Mouse (Mus musculus): ENCODE measurements around the gene Itpr1. TPM values are rescaled to one million over a fixed set of nuclear protein-coding genes. Genes with fewer than 3 reads are reported as not detected.
A peak's percentile ranks its signal among the peaks of the same experiment; 100 is the strongest.

Itpr1 gene
- polyA plus RNA-seq, 1 experiment from 2014 or later, result 10.0 TPM

- Histone ChIP-seq H3K27ac (replicated peaks) (no peak overlapping the region), H3K27me3 (replicated peaks; ENCODE audit: low read depth, poor library complexity, severe bottlenecking) (no peaks in the 10 kb centered on the region), H3K36me3 (replicated peaks) (no peaks in the 10 kb centered on the region), H3K9me3 (no peaks in the 10 kb centered on the region), H3K4me1 (peaks cover 36% of the 10 kb centered on the region), H3K4me3 (no peak overlapping the region)
- 86% methylated on average over 12 of the region's 12 CpGs for WGBS
- no peak for DNase-seq (ENCODE audit: low spot score)
Observed at GRCm38 (mm10) chr6:108303619-108304567, 91.0 kb downstream of the Itpr1 start.

GRCm38 (mm10) chr6:108305171-108305779 is 92.4 kb downstream of the Itpr1 start:
- H3K4me1 ChIP-seq, result peaks cover 48% of the 10 kb centered on the region
- H3K36me3 ChIP-seq (replicated peaks), result no peaks in the 10 kb centered on the region
- H3K27ac ChIP-seq (replicated peaks), result peak overlapping the region; percentile 30; the same call in 1 of the 2 replicates
- no peaks in the 10 kb centered on the region for H3K27me3 ChIP-seq (replicated peaks; ENCODE audit: low read depth, poor library complexity, severe bottlenecking)
- H3K9me3 ChIP-seq, result no peaks in the 10 kb centered on the region
- no peak overlapping the region for H3K4me3 ChIP-seq
- DNase-seq (ENCODE audit: low spot score), result no peak
- 43% methylated on average over 12 of the region's 12 CpGs for WGBS

GRCm38 (mm10) chr6:108306240-108306639 is 93.3 kb downstream of the Itpr1 start:
- peak overlapping the region; percentile 31 for H3K27ac ChIP-seq (replicated peaks)
- H3K36me3 ChIP-seq (replicated peaks), result no peaks in the 10 kb centered on the region
- H3K9me3 ChIP-seq, result no peaks in the 10 kb centered on the region
- no peak for DNase-seq (ENCODE audit: low spot score)
- peaks cover 48% of the 10 kb centered on the region for H3K4me1 ChIP-seq
- no peaks in the 10 kb centered on the region for H3K27me3 ChIP-seq (replicated peaks; ENCODE audit: low read depth, poor library complexity, severe bottlenecking)
- 53% methylated on average over 11 of the region's 11 CpGs for WGBS
- H3K4me3 ChIP-seq, result no peak overlapping the region

DNA sequence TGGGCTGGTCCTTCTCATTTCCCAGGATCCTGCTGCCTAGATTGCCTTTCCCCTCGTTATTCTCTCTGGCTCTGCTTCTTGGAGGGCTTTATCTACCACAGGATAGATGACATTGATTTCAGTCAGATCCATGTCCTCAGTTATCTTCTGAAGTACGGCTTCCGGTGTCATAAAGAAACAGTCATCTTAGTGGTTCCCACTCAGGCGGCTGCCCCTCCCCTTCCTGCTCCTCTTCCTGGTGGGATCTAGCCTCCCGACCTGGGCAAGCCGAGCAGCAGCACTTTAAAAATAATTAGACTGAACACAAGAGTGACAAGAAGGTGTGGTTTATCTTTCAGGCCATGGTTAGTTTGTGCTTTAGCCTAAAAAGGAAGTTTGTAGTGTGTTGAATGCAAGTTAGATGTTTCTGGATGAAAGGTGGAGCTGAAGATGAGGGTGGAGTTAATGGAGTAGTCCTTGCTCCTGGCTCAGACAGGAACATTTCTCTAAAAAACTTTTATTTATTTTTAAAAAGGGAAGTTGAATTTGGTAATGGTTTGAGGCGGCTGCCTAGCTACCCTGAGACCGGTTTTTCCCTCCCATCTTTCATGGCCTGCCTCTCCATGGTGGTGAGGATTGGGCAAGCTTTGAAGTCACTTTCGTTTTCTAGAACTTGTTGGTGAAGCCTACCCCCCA is 94.2 kb downstream of the Itpr1 start:
- 67% methylated on average over 9 of the region's 9 CpGs for WGBS
- H3K27me3 ChIP-seq (replicated peaks; ENCODE audit: low read depth, poor library complexity, severe bottlenecking), result no peaks in the 10 kb centered on the region
- H3K9me3 ChIP-seq, result no peaks in the 10 kb centered on the region
- no peak for DNase-seq (ENCODE audit: low spot score)
- peaks cover 48% of the 10 kb centered on the region for H3K4me1 ChIP-seq
- no peaks in the 10 kb centered on the region for H3K36me3 ChIP-seq (replicated peaks)
- no peak overlapping the region for H3K4me3 ChIP-seq
- H3K27ac ChIP-seq (replicated peaks), result no peak overlapping the region

DNA sequence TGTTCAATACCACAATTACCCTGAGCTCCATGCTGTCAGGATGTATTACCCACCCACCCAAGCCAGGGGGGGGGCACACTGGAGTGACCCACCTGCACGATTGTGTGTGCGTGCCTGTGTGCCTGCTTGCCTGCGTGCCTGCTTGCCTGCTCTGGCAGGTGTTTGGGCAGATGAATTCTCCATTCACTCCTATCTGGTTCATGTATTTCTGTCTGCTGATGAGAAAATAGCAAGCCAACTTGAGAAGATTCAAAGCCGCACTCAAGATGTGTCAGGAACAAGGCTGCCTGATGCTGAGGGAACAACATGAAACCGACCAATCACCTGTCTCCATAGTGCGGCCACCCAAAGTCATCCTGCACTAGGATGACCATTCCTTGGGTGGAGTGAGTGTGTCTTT is 94.9 kb downstream of the Itpr1 start:
- Histone ChIP-seq H3K4me1 (peaks cover 48% of the 10 kb centered on the region), H3K27ac (replicated peaks) (no peak overlapping the region), H3K4me3 (no peak overlapping the region), H3K27me3 (replicated peaks; ENCODE audit: low read depth, poor library complexity, severe bottlenecking) (no peaks in the 10 kb centered on the region), H3K36me3 (replicated peaks) (no peaks in the 10 kb centered on the region), H3K9me3 (no peaks in the 10 kb centered on the region)
- 94% methylated on average over 6 of the region's 6 CpGs for WGBS
- DNase-seq (ENCODE audit: low spot score), result no peak

DNA sequence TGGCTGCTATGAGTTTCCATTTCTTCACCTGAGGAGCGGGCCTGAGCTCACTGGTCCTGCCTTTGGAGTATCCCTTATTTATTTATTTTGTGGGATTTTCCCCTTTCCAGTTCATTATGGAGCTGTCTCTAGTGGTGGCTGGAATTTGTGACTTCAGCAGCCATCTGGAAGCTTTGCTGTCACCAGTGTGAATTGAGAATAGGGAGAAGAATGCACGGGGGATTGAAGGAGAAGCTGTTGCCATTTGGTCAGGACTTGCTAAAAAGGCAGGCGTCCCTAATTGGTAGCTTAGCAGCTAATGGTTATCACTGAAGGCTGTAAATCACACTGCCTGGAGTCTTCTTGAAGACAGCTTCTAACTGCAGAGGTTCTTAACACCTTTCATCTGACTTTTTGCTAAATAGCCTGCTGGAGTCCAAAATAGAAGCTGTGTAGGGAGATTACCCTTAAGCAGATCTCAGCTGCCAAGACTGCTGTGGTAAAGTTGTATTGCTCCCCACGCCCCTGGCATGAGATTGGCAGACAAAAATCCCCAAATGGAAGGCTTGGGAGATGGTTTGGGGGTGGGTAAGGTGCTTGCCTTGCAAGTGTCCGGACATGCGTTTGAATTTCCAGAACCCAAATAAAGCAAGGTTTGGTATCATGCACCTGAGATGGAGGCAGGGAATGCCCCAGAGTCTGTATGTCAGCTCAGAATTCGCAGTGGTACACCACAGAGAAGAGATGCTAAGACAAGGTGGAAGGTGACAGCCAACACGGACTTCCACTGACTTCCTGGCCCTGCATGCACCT is 96.7 kb downstream of the Itpr1 start:
- Histone ChIP-seq H3K4me3 (no peak overlapping the region), H3K9me3 (no peaks in the 10 kb centered on the region), H3K27ac (replicated peaks) (no peak overlapping the region), H3K4me1 (peaks cover 47% of the 10 kb centered on the region), H3K36me3 (replicated peaks) (no peaks in the 10 kb centered on the region), H3K27me3 (replicated peaks; ENCODE audit: low read depth, poor library complexity, severe bottlenecking) (no peaks in the 10 kb centered on the region)
- no peak for DNase-seq (ENCODE audit: low spot score)
- 73% methylated on average over 8 of the region's 8 CpGs for WGBS

DNA sequence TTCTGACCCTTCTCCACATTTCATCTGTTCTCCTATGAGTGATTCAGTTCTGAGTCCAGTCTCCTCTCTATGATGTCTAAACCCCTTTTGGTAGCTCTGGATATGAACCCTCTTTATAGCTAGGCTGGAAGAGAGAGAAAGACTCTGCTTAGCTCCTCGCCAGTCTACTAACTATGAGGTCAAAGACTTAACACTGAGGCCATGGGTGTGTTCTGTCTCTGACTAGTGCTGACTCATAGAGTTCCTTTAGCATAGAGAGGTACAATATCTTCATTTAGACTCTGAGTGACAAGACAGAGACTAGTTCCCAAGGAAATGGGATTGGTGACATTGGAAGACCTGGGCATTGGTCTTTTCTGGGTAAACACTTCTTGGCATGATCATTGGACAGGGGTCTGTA is 100.2 kb downstream of the Itpr1 start:
- Histone ChIP-seq H3K27me3 (replicated peaks; ENCODE audit: low read depth, poor library complexity, severe bottlenecking) (no peaks in the 10 kb centered on the region), H3K4me1 (peaks cover 18% of the 10 kb centered on the region), H3K36me3 (replicated peaks) (no peaks in the 10 kb centered on the region), H3K9me3 (no peaks in the 10 kb centered on the region), H3K27ac (replicated peaks) (no peak overlapping the region), H3K4me3 (no peak overlapping the region)
- no peak for DNase-seq (ENCODE audit: low spot score)
- WGBS, result 87% methylated on average over 1 of the region's 1 CpGs

DNA sequence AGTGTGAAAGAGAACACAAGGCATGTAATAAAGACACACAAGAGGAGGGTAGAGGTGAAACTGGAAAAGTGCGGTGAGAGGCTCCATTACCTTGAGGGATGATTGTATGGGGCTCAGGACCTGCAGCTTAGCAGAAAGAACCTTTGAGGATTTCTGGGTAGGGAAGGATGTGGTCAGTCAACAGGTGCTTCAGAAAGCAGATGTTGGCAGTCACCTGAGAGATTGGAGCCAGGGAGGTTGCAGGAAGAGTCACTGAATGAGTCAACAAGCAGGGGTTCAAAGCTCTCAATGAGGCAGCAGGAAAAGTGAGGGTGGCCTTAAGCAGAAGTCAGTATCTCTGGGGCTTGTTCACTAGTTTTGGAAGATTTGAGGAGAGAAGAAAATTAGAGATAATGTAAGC is 101.1 kb downstream of the Itpr1 start:
- peaks cover 10% of the 10 kb centered on the region for H3K4me1 ChIP-seq
- H3K27me3 ChIP-seq (replicated peaks; ENCODE audit: low read depth, poor library complexity, severe bottlenecking), result no peaks in the 10 kb centered on the region
- H3K27ac ChIP-seq (replicated peaks), result no peak overlapping the region
- no peaks in the 10 kb centered on the region for H3K9me3 ChIP-seq
- 94% methylated on average over 1 of the region's 1 CpGs for WGBS
- no peak for DNase-seq (ENCODE audit: low spot score)
- H3K4me3 ChIP-seq, result no peak overlapping the region
- H3K36me3 ChIP-seq (replicated peaks), result no peaks in the 10 kb centered on the region

- DNase-seq (ENCODE audit: low spot score), result no peak
- Histone ChIP-seq H3K27ac (replicated peaks) (no peak overlapping the region), H3K36me3 (replicated peaks) (no peaks in the 10 kb centered on the region), H3K4me3 (no peak overlapping the region), H3K9me3 (no peaks in the 10 kb centered on the region), H3K4me1 (peaks cover 5% of the 10 kb centered on the region; the same call in 1 of the 2 replicates), H3K27me3 (replicated peaks; ENCODE audit: low read depth, poor library complexity, severe bottlenecking) (no peaks in the 10 kb centered on the region)
- WGBS, result 85% methylated on average over 4 of the region's 4 CpGs
Observed at GRCm38 (mm10) chr6:108316268-108316824, 103.5 kb downstream of the Itpr1 start.

GRCm38 (mm10) chr6:108316951-108317350 is 104.1 kb downstream of the Itpr1 start:
- Histone ChIP-seq H3K4me3 (no peak overlapping the region), H3K27me3 (replicated peaks; ENCODE audit: low read depth, poor library complexity, severe bottlenecking) (no peaks in the 10 kb centered on the region), H3K9me3 (no peaks in the 10 kb centered on the region), H3K27ac (replicated peaks) (no peak overlapping the region), H3K4me1 (peaks cover 9% of the 10 kb centered on the region; the same call in 1 of the 2 replicates), H3K36me3 (replicated peaks) (no peaks in the 10 kb centered on the region)
- no peak for DNase-seq (ENCODE audit: low spot score)
- WGBS, result 85% methylated on average over 1 of the region's 1 CpGs

DNA sequence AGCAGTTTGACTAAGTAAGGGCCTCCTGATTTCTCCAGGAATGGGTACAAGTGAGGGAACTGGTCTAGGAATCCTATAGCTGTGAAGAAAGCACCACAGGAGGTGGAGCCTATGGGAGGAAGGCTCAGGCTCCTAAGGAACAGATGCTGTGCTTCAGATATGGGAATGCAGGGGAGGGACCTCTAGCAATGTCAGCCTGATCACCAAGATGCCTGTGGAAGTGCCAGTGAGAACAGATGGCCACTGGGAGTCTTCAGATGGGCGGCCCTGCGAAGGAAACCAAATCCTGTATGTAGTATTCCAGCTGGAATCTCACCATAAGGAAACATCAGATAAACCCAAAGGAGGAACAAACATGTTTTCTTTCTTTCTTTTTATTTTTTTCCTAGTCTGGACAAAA is 108.8 kb downstream of the Itpr1 start:
- DNase-seq (ENCODE audit: low spot score), result no peak
- no peak overlapping the region for H3K4me3 ChIP-seq
- 86% methylated on average over 2 of the region's 2 CpGs for WGBS
- no peaks in the 10 kb centered on the region for H3K9me3 ChIP-seq
- no peaks in the 10 kb centered on the region for H3K36me3 ChIP-seq (replicated peaks)
- H3K27me3 ChIP-seq (replicated peaks; ENCODE audit: low read depth, poor library complexity, severe bottlenecking), result no peaks in the 10 kb centered on the region
- H3K4me1 ChIP-seq, result peaks cover 12% of the 10 kb centered on the region
- H3K27ac ChIP-seq (replicated peaks), result no peak overlapping the region

All from embryonic facial prominence, embryonic 10.5 days (tissue).